Mouse (Mus musculus) ovary, postnatal 14 days (tissue): ENCODE measurements around the gene Uvrag.

Source experiments
- DNase-seq: peaks from one replicate; pipeline ENCODE4 v3.0.0; 2022; ENCODE audit warnings: low spot score

The Uvrag gene

GRCm38 (mm10) chr7:98887811-98888261, 253.1 kb downstream of the Uvrag start:
- no peak for DNase-seq

GRCm38 (mm10) chr7:98881887-98882286, 259.1 kb downstream of the Uvrag start:
- no peak for DNase-seq

- no peak for DNase-seq
These were observed 261.8 kb downstream of the Uvrag start for GRCm38 (mm10) chr7:98879176-98879575.

- DNase-seq: no peak
These were observed 264.8 kb downstream of the Uvrag start for GRCm38 (mm10) chr7:98876119-98876518.

- no peak for DNase-seq
These were observed 265.5 kb downstream of the Uvrag start for GRCm38 (mm10) chr7:98875390-98875990.

- DNase-seq: no peak
These were observed 266.5 kb downstream of the Uvrag start for GRCm38 (mm10) chr7:98874411-98874951.

- DNase-seq: no peak
These were observed 267.6 kb downstream of the Uvrag start for GRCm38 (mm10) chr7:98873316-98873715.

- DNase-seq: no peak
These were observed 269.1 kb downstream of the Uvrag start for GRCm38 (mm10) chr7:98871882-98872281.

- DNase-seq: no peak
These were observed 270.1 kb downstream of the Uvrag start for GRCm38 (mm10) chr7:98870791-98871190.

GRCm38 (mm10) chr7:98869070-98869469, 271.9 kb downstream of the Uvrag start:
- DNase-seq: no peak

- no peak for DNase-seq
These were observed 273.2 kb downstream of the Uvrag start for GRCm38 (mm10) chr7:98867794-98868150.

GRCm38 (mm10) chr7:98867053-98867793, 273.7 kb downstream of the Uvrag start:
- DNase-seq: no peak

GRCm38 (mm10) chr7:98863969-98864718, 276.8 kb downstream of the Uvrag start:
- DNase-seq: no peak

- no peak for DNase-seq
These were observed 277.9 kb downstream of the Uvrag start for GRCm38 (mm10) chr7:98862994-98863393.

GRCm38 (mm10) chr7:98861002-98861401, 279.9 kb downstream of the Uvrag start:
- no peak for DNase-seq

- DNase-seq: no peak
These were observed 283.8 kb downstream of the Uvrag start for GRCm38 (mm10) chr7:98857094-98857493.

GRCm38 (mm10) chr7:98856128-98856527, 284.8 kb downstream of the Uvrag start:
- DNase-seq: no peak

GRCm38 (mm10) chr7:98855388-98855787, 285.6 kb downstream of the Uvrag start:
- DNase-seq: no peak

GRCm38 (mm10) chr7:98853806-98854205, 287.1 kb downstream of the Uvrag start:
- no peak for DNase-seq

GRCm38 (mm10) chr7:98852950-98853650, 287.8 kb downstream of the Uvrag start:
- no peak for DNase-seq

- DNase-seq: no peak
These were observed 289.7 kb downstream of the Uvrag start for GRCm38 (mm10) chr7:98851220-98851619.

GRCm38 (mm10) chr7:98850388-98850787, 290.6 kb downstream of the Uvrag start:
- no peak for DNase-seq
